Mouse (Mus musculus) stomach, postnatal 0 days (tissue): Measurements from ENCODE around the gene Fam170b. TPM values are rescaled to one million over a fixed set of nuclear protein-coding genes. Genes with fewer than 3 reads are reported as not detected.

Experiments used
- ATAC-seq: fragments of 200-750 bp; cut with Nextera tagmentation; 2 replicates; pipeline ENCODE4 v1.8.0; 2017; ENCODE audit not compliant: low FRiP score, low TSS enrichment
- DNase-seq: peaks from one replicate; pipeline ENCODE4 v3.0.0-alpha.2; 2016; ENCODE audit warnings: low spot score
- H3K27ac ChIP-seq: fragments of 300-500 bp; sonication (generic); replicated peaks from 2 replicates; pipeline ENCODE4 v1.5.1; 2014; ENCODE audit warnings: mild to moderate bottlenecking, control low read depth
- H3K27me3 ChIP-seq: fragments of 300-500 bp; sonication (generic); 2 replicates; pipeline ENCODE4 v1.6.1; 2014; ENCODE audit warnings: low read length; ENCODE audit not compliant: control insufficient read depth, insufficient read depth
- H3K36me3 ChIP-seq: fragments of 300-500 bp; sonication (generic); 2 replicates; pipeline ENCODE4 v1.6.1; 2014; ENCODE audit warnings: low read length, mixed read lengths; ENCODE audit not compliant: control insufficient read depth, insufficient read depth
- H3K4me1 ChIP-seq: fragments of 300-500 bp; sonication (generic); replicated peaks from 2 replicates; pipeline ENCODE4 v1.6.1; 2014; ENCODE audit warnings: antibody characterized with exemption; ENCODE audit not compliant: control insufficient read depth, insufficient read depth
- H3K4me2 ChIP-seq: fragments of 300-500 bp; sonication (generic); replicated peaks from 2 replicates; pipeline ENCODE4 v1.6.1; 2014; ENCODE audit warnings: low read depth, mild to moderate bottlenecking, control low read depth, moderate library complexity
- H3K4me3 ChIP-seq: fragments of 300-500 bp; sonication (generic); 2 replicates; pipeline ENCODE4 v1.5.1; 2014; ENCODE audit warnings: low read depth, low read length, control low read depth
- H3K9ac ChIP-seq: fragments of 300-500 bp; sonication (generic); 2 replicates; pipeline ENCODE4 v1.6.1; 2014; ENCODE audit warnings: mild to moderate bottlenecking, low read length, control low read depth, mixed read lengths
- H3K9me3 ChIP-seq: fragments of 300-500 bp; sonication (generic); 2 replicates; pipeline ENCODE4 v1.6.1; 2016; ENCODE audit warnings: low read length; ENCODE audit not compliant: control insufficient read depth
- CTCF ChIP-seq: IDR thresholded peaks from 2 replicates; pipeline ENCODE4 v1.5.1; 2016; ENCODE audit warnings: antibody characterized with exemption, low read depth, mild to moderate bottlenecking, moderate library complexity
- EP300 ChIP-seq: optimal IDR thresholded peaks from 2 replicates; pipeline ENCODE3; 2016; ENCODE audit warnings: antibody characterized with exemption
- WGBS: fragments of 180-500 bp; shearing (Covaris S2); extraction: QIAGEN DNeasy Blood & Tissue Kit; methylation state at CpG from one replicate; pipeline ENCODE4 v1.1.7; 2014; 5-methylcytosine and 5-hydroxymethylcytosine counted together
- polyA plus RNA-seq: library from polyadenylated mRNA; unstranded; fragments of >200 nt; fragmentation: Nextera tagmentation; extraction: Ambion mirVana; gene quantifications from 2 replicates; pipeline ENCODE4 v1.2.1, GENCODE M21; 2015

Gene Fam170b
- polyA plus RNA-seq, 1 experiment from 2014 or later = not detected

GRCm38 (mm10) chr14:32812429-32812828, 21.3 kb upstream of the Fam170b start:
- no peak overlapping the region for H3K4me2 ChIP-seq
- TF ChIP-seq EP300 (no peak), CTCF (no peak)
- no peak overlapping the region for H3K9ac ChIP-seq
- DNase-seq (no peak), ATAC-seq (no peak)
- no peak overlapping the region for H3K27ac ChIP-seq
- H3K4me3 ChIP-seq = no peak overlapping the region
- H3K4me1 ChIP-seq = no peaks in the 10 kb centered on the region
- H3K27me3 ChIP-seq = no peaks in the 10 kb centered on the region
- H3K9me3 ChIP-seq = no peaks in the 10 kb centered on the region
- H3K36me3 ChIP-seq = no peaks in the 10 kb centered on the region
- 66% methylated on average over 6 of the region's 6 CpGs for WGBS

- WGBS = 68% methylated on average over 4 of the region's 4 CpGs
- H3K27ac ChIP-seq = no peak overlapping the region
- DNase-seq = no peak
- TF ChIP-seq EP300 = no peak
- TF ChIP-seq CTCF = no peak
- H3K4me2 ChIP-seq = no peak overlapping the region
- no peaks in the 10 kb centered on the region for H3K27me3 ChIP-seq
- H3K36me3 ChIP-seq = no peaks in the 10 kb centered on the region
- no peak overlapping the region for H3K4me3 ChIP-seq
- no peak overlapping the region for H3K9ac ChIP-seq
- no peaks in the 10 kb centered on the region for H3K9me3 ChIP-seq
- ATAC-seq = no peak
- no peaks in the 10 kb centered on the region for H3K4me1 ChIP-seq
Observed at GRCm38 (mm10) chr14:32814961-32815360, 18.8 kb upstream of the Fam170b start.

- H3K4me1 ChIP-seq = no peaks in the 10 kb centered on the region
- no peaks in the 10 kb centered on the region for H3K27me3 ChIP-seq
- no peaks in the 10 kb centered on the region for H3K36me3 ChIP-seq
- no peak overlapping the region for H3K27ac ChIP-seq
- no peak for DNase-seq
- H3K4me2 ChIP-seq = no peak overlapping the region
- no peak overlapping the region for H3K9ac ChIP-seq
- no peak for ATAC-seq
- 67% methylated on average over 4 of the region's 4 CpGs for WGBS
- no peak overlapping the region for H3K4me3 ChIP-seq
- TF ChIP-seq EP300 = no peak
- TF ChIP-seq CTCF = peak; percentile 37; the same call in 1 of the 2 replicates
- no peaks in the 10 kb centered on the region for H3K9me3 ChIP-seq
Observed at GRCm38 (mm10) chr14:32816533-32816932, 17.2 kb upstream of the Fam170b start.

GRCm38 (mm10) chr14:32817258-32817657, 16.5 kb upstream of the Fam170b start:
- TF ChIP-seq EP300 (no peak), CTCF (no peak)
- H3K36me3 ChIP-seq = no peaks in the 10 kb centered on the region
- no peaks in the 10 kb centered on the region for H3K27me3 ChIP-seq
- no peaks in the 10 kb centered on the region for H3K4me1 ChIP-seq
- no peak for ATAC-seq
- no peak overlapping the region for H3K27ac ChIP-seq
- H3K4me2 ChIP-seq = no peak overlapping the region
- H3K9ac ChIP-seq = no peak overlapping the region
- H3K9me3 ChIP-seq = no peaks in the 10 kb centered on the region
- no peak for DNase-seq
- 54% methylated on average over 7 of the region's 7 CpGs for WGBS
- no peak overlapping the region for H3K4me3 ChIP-seq

DNA sequence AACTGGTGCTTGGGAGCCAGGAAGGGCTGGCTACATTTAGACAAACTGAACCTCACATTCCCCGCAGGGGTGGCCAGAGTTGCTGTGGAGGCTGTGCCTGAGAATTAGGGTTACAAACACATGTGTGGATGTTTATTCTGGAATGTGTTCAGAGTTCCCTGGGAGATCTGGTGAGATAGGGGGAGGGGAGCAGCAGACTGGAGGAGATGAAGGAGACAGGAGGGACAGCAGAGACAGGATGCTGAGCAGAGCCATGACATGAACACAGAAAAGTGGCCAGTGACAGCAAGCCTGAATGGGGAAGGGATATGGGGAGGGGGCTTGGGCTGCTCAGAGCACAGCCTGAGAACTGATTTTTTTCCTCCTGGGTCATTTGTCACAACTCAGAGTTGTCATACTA, 14.5 kb upstream of the Fam170b start:
- H3K4me2 ChIP-seq = no peak overlapping the region
- no peak for DNase-seq
- no peaks in the 10 kb centered on the region for H3K4me1 ChIP-seq
- H3K36me3 ChIP-seq = no peaks in the 10 kb centered on the region
- whole genome bisulfite sequencing = 46% methylated on average over 1 of the region's 1 CpGs
- TF ChIP-seq CTCF (no peak), EP300 (no peak)
- no peak overlapping the region for H3K9ac ChIP-seq
- no peaks in the 10 kb centered on the region for H3K9me3 ChIP-seq
- H3K27me3 ChIP-seq = no peaks in the 10 kb centered on the region
- no peak overlapping the region for H3K4me3 ChIP-seq
- no peak for ATAC-seq
- H3K27ac ChIP-seq = no peak overlapping the region

- WGBS = 74% methylated on average over 4 of the region's 4 CpGs
- no peak for TF ChIP-seq CTCF
- TF ChIP-seq EP300 = no peak
- H3K36me3 ChIP-seq = no peaks in the 10 kb centered on the region
- H3K9ac ChIP-seq = no peak overlapping the region
- no peaks in the 10 kb centered on the region for H3K27me3 ChIP-seq
- ATAC-seq (no peak), DNase-seq (no peak)
- H3K4me3 ChIP-seq = no peak overlapping the region
- H3K4me1 ChIP-seq = peaks cover 2% of the 10 kb centered on the region
- H3K9me3 ChIP-seq = no peaks in the 10 kb centered on the region
- H3K27ac ChIP-seq = no peak overlapping the region
- H3K4me2 ChIP-seq = no peak overlapping the region
Observed at GRCm38 (mm10) chr14:32822812-32823211, 10.9 kb upstream of the Fam170b start.
